Mouse (Mus musculus): Measurements from ENCODE around the gene Csrp2. TPM values are rescaled to one million over a fixed set of nuclear protein-coding genes. Genes with fewer than 3 reads are reported as not detected.

Csrp2 gene
- total RNA-seq, 1 experiment, result 252 TPM

- Histone ChIP-seq H3K9me3 (ENCODE audit: control insufficient read depth, insufficient read depth, low read depth, low read length) (no peaks in the 10 kb centered on the region), H3K27ac (ENCODE audit: insufficient read depth, low read depth, low read length, poor library complexity, severe bottlenecking) (no peak overlapping the region), H3K36me3 (ENCODE audit: control insufficient read depth, insufficient read depth, low read length, poor library complexity, severe bottlenecking) (peaks cover 41% of the 10 kb centered on the region), H3K4me3 (ENCODE audit: insufficient read depth in 1 of 2, low read depth in 1 of 2, low read length in 2 of 2, poor library complexity in 1 of 2, severe bottlenecking in 1 of 2) (no peak overlapping the region), H3K9ac (ENCODE audit: insufficient read depth, low read depth, low read length, poor library complexity, severe bottlenecking) (no peak overlapping the region), H3K4me1 (ENCODE audit: control insufficient read depth in 2 of 2, insufficient read depth in 2 of 2, low read length in 2 of 2, poor library complexity in 1 of 2) (peaks cover 0 to 5% of the 10 kb centered on the region in 2 experiments; a peak in 2 of 4 replicates)
- TF ChIP-seq HCFC1 (IDR thresholded peaks at IDR 0.05; ENCODE audit: borderline replicate concordance, insufficient read depth, low read length), result no peak
- no peak for TF ChIP-seq CHD2 (IDR thresholded peaks at IDR 0.05; ENCODE audit: low read depth, low read length)
- no peak for TF ChIP-seq ZNF384 (IDR thresholded peaks at IDR 0.05; ENCODE audit: low read depth, low read length)
- in situ Hi-C loops (cut with MboI; ENCODE audit: low sequenced_read_pairs in 2 of 2, unreplicated experiment in 2 of 2), result loop anchor here in 1 of 2 experiments (10.0 kb wide), 1 partner anchor 134 kb away; no protein-coding TSS in a partner anchor
- no peak for DNase-seq (ENCODE audit: low read depth, low spot score)
Measured at GRCm38 (mm10) chr10:110938841-110939549, 19.4 kb downstream of the Csrp2 start.

- in situ Hi-C loops (cut with MboI; ENCODE audit: low sequenced_read_pairs in 2 of 2, unreplicated experiment in 2 of 2), result loop anchor here in 1 of 2 experiments (10.0 kb wide), 1 partner anchor 135 kb away; no protein-coding TSS in a partner anchor
- Histone ChIP-seq H3K9me3 (ENCODE audit: control insufficient read depth, insufficient read depth, low read depth, low read length) (no peaks in the 10 kb centered on the region), H3K9ac (ENCODE audit: insufficient read depth, low read depth, low read length, poor library complexity, severe bottlenecking) (no peak overlapping the region), H3K4me3 (ENCODE audit: insufficient read depth in 1 of 2, low read depth in 1 of 2, low read length in 2 of 2, poor library complexity in 1 of 2, severe bottlenecking in 1 of 2) (no peak overlapping the region), H3K4me1 (ENCODE audit: control insufficient read depth in 2 of 2, insufficient read depth in 2 of 2, low read length in 2 of 2, poor library complexity in 1 of 2) (peaks cover 0 to 5% of the 10 kb centered on the region in 2 experiments; a peak in 2 of 4 replicates), H3K36me3 (ENCODE audit: control insufficient read depth, insufficient read depth, low read length, poor library complexity, severe bottlenecking) (peaks cover 43% of the 10 kb centered on the region), H3K27ac (ENCODE audit: insufficient read depth, low read depth, low read length, poor library complexity, severe bottlenecking) (no peak overlapping the region)
- no peak for TF ChIP-seq CHD2 (IDR thresholded peaks at IDR 0.05; ENCODE audit: low read depth, low read length)
- no peak for TF ChIP-seq ZC3H11A (IDR thresholded peaks at IDR 0.05; ENCODE audit: borderline replicate concordance, low read depth, low read length)
- no peak for TF ChIP-seq ZNF384 (IDR thresholded peaks at IDR 0.05; ENCODE audit: low read depth, low read length)
- no peak for TF ChIP-seq MAFK (IDR thresholded peaks at IDR 0.05; ENCODE audit: insufficient read depth, low read depth, low read length)
- no peak for TF ChIP-seq HCFC1 (IDR thresholded peaks at IDR 0.05; ENCODE audit: borderline replicate concordance, insufficient read depth, low read length)
- no peak for DNase-seq (ENCODE audit: low read depth, low spot score)
Measured at GRCm38 (mm10) chr10:110939717-110940116, 20.1 kb downstream of the Csrp2 start.

DNA sequence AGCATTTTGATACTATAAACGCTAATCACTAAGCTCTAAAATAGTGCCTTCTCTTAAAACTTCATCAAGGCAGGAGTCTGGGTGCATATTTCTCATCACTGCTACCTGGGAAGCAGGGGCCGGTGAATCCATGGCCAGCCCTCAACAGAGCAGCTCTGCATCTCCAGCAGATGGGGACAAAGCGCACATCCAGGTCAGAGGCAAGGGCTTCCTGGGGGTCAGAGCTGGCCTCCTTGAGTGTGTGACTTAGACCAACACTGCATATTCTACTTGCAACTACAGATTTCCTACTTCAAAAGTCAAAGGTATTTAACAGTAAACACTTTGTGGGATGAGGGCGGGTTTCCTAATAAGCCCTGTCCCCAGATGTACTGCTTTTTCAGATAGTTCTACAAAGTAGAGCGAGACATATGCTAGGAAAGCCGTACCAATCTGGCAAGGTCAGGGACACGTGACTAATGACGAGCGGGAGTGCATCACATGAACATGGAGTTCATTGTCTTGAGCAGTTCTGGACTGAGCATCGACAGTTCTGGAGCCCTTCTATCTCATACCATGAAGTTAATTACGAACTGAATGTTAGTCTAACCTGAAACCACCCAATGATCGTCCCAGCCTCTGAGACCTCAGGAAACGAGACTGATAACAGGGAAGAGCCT, 21.3 kb downstream of the Csrp2 start:
- no peaks in the 10 kb centered on the region for H3K9me3 ChIP-seq (ENCODE audit: control insufficient read depth, insufficient read depth, low read depth, low read length)
- H3K36me3 ChIP-seq (ENCODE audit: control insufficient read depth, insufficient read depth, low read length, poor library complexity, severe bottlenecking), result peaks cover 37% of the 10 kb centered on the region
- no peak for TF ChIP-seq ZC3H11A (IDR thresholded peaks at IDR 0.05; ENCODE audit: borderline replicate concordance, low read depth, low read length)
- no peak for DNase-seq (ENCODE audit: low read depth, low spot score)
- no peak overlapping the region for H3K9ac ChIP-seq (ENCODE audit: insufficient read depth, low read depth, low read length, poor library complexity, severe bottlenecking)
- H3K4me1 ChIP-seq (ENCODE audit: control insufficient read depth in 2 of 2, insufficient read depth in 2 of 2, low read length in 2 of 2, poor library complexity in 1 of 2), result peaks cover 0 to 5% of the 10 kb centered on the region in 2 experiments; a peak in 2 of 4 replicates
- no peak overlapping the region for H3K27ac ChIP-seq (ENCODE audit: insufficient read depth, low read depth, low read length, poor library complexity, severe bottlenecking)
- H3K4me3 ChIP-seq (ENCODE audit: insufficient read depth in 1 of 2, low read depth in 1 of 2, low read length in 2 of 2, poor library complexity in 1 of 2, severe bottlenecking in 1 of 2), result peak overlapping the region in 1 of 2 experiments; percentile 47; a peak in 1 of 4 replicates
- in situ Hi-C loops (cut with MboI; ENCODE audit: low sequenced_read_pairs in 2 of 2, unreplicated experiment in 2 of 2), result no loop called here

DNA sequence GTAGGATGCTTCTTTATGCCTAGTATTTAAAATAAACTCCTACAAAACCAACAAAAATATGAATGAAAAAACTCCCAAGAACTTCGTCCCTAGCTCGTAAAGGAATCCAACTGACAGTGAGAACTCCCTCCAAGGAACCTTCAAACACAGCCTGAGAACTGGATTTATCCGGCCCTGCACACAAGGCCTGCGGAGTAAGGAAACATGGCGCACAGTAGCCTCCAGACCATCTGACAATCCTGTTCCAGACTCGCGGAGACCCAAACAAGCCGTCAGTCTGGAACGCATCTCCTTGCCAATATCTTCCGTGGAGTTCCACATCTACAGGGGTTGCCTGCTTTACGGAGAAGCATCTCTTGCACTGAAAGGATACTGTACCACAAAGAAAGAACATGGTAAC, 22.4 kb downstream of the Csrp2 start:
- Histone ChIP-seq H3K36me3 (ENCODE audit: control insufficient read depth, insufficient read depth, low read length, poor library complexity, severe bottlenecking) (peaks cover 34% of the 10 kb centered on the region), H3K4me3 (ENCODE audit: insufficient read depth in 1 of 2, low read depth in 1 of 2, low read length in 2 of 2, poor library complexity in 1 of 2, severe bottlenecking in 1 of 2) (no peak overlapping the region), H3K9me3 (ENCODE audit: control insufficient read depth, insufficient read depth, low read depth, low read length) (no peaks in the 10 kb centered on the region), H3K4me1 (ENCODE audit: control insufficient read depth in 2 of 2, insufficient read depth in 2 of 2, low read length in 2 of 2, poor library complexity in 1 of 2) (peaks cover 0 to 5% of the 10 kb centered on the region in 2 experiments; a peak in 2 of 4 replicates), H3K9ac (ENCODE audit: insufficient read depth, low read depth, low read length, poor library complexity, severe bottlenecking) (no peak overlapping the region), H3K27ac (ENCODE audit: insufficient read depth, low read depth, low read length, poor library complexity, severe bottlenecking) (no peak overlapping the region)
- no peak for TF ChIP-seq ZC3H11A (IDR thresholded peaks at IDR 0.05; ENCODE audit: borderline replicate concordance, low read depth, low read length)
- TF ChIP-seq CHD2 (IDR thresholded peaks at IDR 0.05; ENCODE audit: low read depth, low read length), result no peak
- TF ChIP-seq ZNF384 (IDR thresholded peaks at IDR 0.05; ENCODE audit: low read depth, low read length), result no peak
- TF ChIP-seq HCFC1 (IDR thresholded peaks at IDR 0.05; ENCODE audit: borderline replicate concordance, insufficient read depth, low read length), result no peak
- no peak for TF ChIP-seq MAFK (IDR thresholded peaks at IDR 0.05; ENCODE audit: insufficient read depth, low read depth, low read length)
- in situ Hi-C loops (cut with MboI; ENCODE audit: low sequenced_read_pairs in 2 of 2, unreplicated experiment in 2 of 2), result no loop called here
- DNase-seq (ENCODE audit: low read depth, low spot score), result no peak
